ENCODE assay signal across 23 mouse cellular contexts in the genomic region with DNA sequence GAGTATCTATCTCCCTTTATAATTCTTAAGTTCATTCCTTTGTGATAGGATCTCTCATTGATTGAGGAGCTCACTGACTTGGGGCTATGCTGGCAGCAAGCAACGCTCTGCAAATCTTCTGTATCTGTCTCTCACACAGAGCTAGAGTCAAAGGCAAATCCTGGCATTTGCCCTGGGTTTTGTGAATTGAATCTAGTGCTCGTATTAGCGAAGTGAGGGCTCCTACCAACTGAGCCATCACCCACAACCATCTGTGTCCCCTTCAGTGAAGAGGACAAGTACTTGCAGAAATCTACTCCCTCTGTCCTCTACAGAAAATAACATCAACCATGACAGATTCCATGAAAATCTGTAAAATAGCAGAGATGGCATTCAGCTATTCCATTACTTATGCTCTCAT.
DNase-seq lines count a peak whose midpoint lies in the region; ATAC-seq and TF ChIP-seq lines count a peak whose summit lies in the region.
"Had no signal": no experiment of that assay in that cellular context is flagged by ENCODE, and none has a peak within 500 bp of the region (broad histone marks: within the 10 kb centered on the region; RNA-seq: fewer than 3 reads in every experiment).

No protein-coding gene starts in this region.

- peak overlapping the region; percentile 59; the same call in 1 of the 2 replicates for H3K27ac ChIP-seq in layer of hippocampus, adult 2 months
- H3K27ac ChIP-seq: embryonic facial prominence, embryonic 10.5 days; embryonic facial prominence, embryonic 12.5 days; forebrain, embryonic 13.5 days; forebrain, embryonic 15.5 days had no signal

- TF ChIP-seq CTCF in layer of hippocampus, adult 2 months (conservative IDR thresholded peaks at IDR 0.05): no peak

- no peak for DNase-seq in cerebellum, adult 9-10 months
- peak; percentile 10 to 16 for DNase-seq in layer of hippocampus, adult 2 months (ENCODE audit: low spot score in 2 of 2)
- no peak for DNase-seq in layer of hippocampus, postnatal 25 days (ENCODE audit: extremely low spot score in 1 of 2, low spot score in 1 of 2)
- peak; percentile 7 to 13 for DNase-seq in layer of hippocampus, postnatal 14 days (ENCODE audit: low spot score in 2 of 2)
- no peak for DNase-seq in layer of hippocampus, adult 9-10 months (ENCODE audit: low spot score)
- DNase-seq in brain, adult 2 months (ENCODE audit: low read depth, low spot score): peak; percentile 65
- no peak for DNase-seq in urinary bladder, postnatal 25 days (ENCODE audit: low spot score)
- DNase-seq: adrenal gland, adult 8-10 months; adrenal gland, postnatal 14 days; adrenal gland, postnatal 36 days; B cell, adult 2 months; cerebellum, adult 11-12 months; cerebellum, adult 9-11 months; cerebellum, postnatal 14 days; forebrain, postnatal 0 days had no signal

- peak; percentile 40; the same call in 1 of the 2 replicates for ATAC-seq in cerebellum, adult (ENCODE audit: insufficient number of reproducible peaks, low FRiP score, low TSS enrichment)
- ATAC-seq: activated CD4-positive, CD25-positive, alpha-beta regulatory T cell, adult 4 months; CD4-positive, CD25-positive, alpha-beta regulatory T cell, adult 4 months; forebrain, embryonic 13.5 days; forebrain, embryonic 15.5 days; forebrain, postnatal 0 days; Patski had no signal

- H3K4me3 ChIP-seq in layer of hippocampus, adult 2 months: no peak overlapping the region
- H3K4me3 ChIP-seq: embryonic facial prominence, embryonic 10.5 days; embryonic facial prominence, embryonic 12.5 days; forebrain, embryonic 13.5 days; forebrain, embryonic 15.5 days had no signal

Comparison
In these comparisons a context has a peak if more than half of its experiments do, and no peak if none do; other contexts are left out.
1. DNase-seq: peak in layer of hippocampus, adult 2 months (2 of 2), layer of hippocampus, postnatal 14 days (2 of 2) and brain, adult 2 months (single experiment); none in cerebellum, adult 9-10 months (single experiment), layer of hippocampus, postnatal 25 days (0 of 2), layer of hippocampus, adult 9-10 months (single experiment) and urinary bladder, postnatal 25 days (single experiment).